Mouse (Mus musculus) cerebellum, postnatal 14 days (tissue): ENCODE data around the gene Gm17521.
"Not testable (repeated sequence)": the region's sequence is repeated elsewhere in the genome, so short reads cannot be mapped to it uniquely, and the experiment has no call there.

Experiments used
- DNase-seq, 2 experiments: peaks; one replicate each; pipeline ENCODE4 v3.0.0; 2021; ENCODE audit warnings: mixed read lengths in 2 of 2

Gene Gm17521

DNA sequence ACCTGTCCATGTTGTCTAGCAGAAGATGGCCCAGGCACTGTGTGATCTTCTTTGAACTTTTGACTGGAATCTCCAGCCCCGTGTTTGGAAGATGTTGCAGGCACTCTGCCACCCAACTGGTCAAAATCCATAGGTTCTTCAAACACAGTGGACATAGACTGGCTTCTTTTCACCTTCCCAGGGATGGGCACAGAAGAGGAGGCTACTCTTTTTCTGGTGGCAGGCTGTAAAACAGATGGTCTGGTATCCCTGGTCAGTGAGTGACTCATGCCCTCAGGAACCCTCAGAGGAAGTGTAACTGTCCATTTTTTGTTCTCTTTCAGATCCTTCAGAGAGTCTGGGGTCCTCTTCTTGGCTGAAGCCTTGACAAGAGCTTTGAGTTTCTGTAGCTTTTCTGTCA, at the start of gene Gm17521:
Gene Gm17521, minus strand, starts transcription at position 101 of the 400 bp plus-strand sequence.
- not testable (repeated sequence) for DNase-seq

DNA sequence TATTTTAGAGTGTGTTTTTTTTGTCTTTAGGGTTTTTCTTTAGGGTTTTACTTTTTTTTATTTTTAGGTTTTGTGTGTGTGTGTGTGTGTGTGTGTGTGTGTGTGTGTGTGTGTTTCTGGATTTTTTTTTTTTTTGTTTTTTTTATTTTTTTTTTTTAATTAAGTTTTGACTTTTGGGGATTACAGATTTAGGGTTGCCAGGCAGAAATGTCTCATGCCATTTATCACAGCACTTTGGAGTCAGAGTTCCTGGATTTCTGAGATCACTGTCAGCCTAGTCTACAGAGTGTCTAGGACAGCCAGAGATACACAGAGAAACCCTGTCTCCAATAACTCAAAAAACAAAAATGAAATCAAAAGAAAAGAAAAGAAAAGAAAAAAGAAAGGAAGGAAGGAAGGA, 14.5 kb upstream of the Gm17521 start:
- no peak for DNase-seq

- no peak for DNase-seq
These were observed 14.0 kb upstream of the Gm17521 start for GRCm38 (mm10) chrX:123043516-123043915.
